Mouse (Mus musculus): ENCODE measurements at regions not wholly inside any gene's neighbourhood (a gene's known extent, or its start where the extent isn't known, plus 50 kb on each side); places are given as distances from the start of the nearest gene placed in this dataset.

- Histone ChIP-seq H3K27me3 (replicated peaks) (peaks cover 82% of the 10 kb centered on the region), H3K27ac (replicated peaks) (no peak overlapping the region), H3K4me3 (peak overlapping the region; percentile 41), H3K9me3 (no peaks in the 10 kb centered on the region), H3K4me1 (peaks cover 11% of the 10 kb centered on the region), H3K4me2 (peak overlapping the region; percentile 65), H3K9ac (no peak overlapping the region), H3K36me3 (no peaks in the 10 kb centered on the region)
- WGBS: 4% methylated on average over 14 of the region's 14 CpGs
- no peak for ATAC-seq (ENCODE audit: extremely low read depth, insufficient number of reproducible peaks, low FRiP score, low TSS enrichment)
Measured at GRCm38 (mm10) chr4:114665684-114666083, 155.8 kb upstream of the Gm12830 start.

GRCm38 (mm10) chr4:114666238-114666978 lies 155.1 kb upstream of the Gm12830 start:
- H3K9me3 ChIP-seq: no peaks in the 10 kb centered on the region
- peak overlapping the region; percentile 65 for H3K4me2 ChIP-seq
- H3K4me1 ChIP-seq: peaks cover 11% of the 10 kb centered on the region
- peaks cover 89% of the 10 kb centered on the region for H3K27me3 ChIP-seq (replicated peaks)
- peak overlapping the region; percentile 41 for H3K4me3 ChIP-seq
- no peak overlapping the region for H3K27ac ChIP-seq (replicated peaks)
- WGBS: 4% methylated on average over 41 of the region's 41 CpGs
- no peak for ATAC-seq (ENCODE audit: extremely low read depth, insufficient number of reproducible peaks, low FRiP score, low TSS enrichment)
- no peak overlapping the region for H3K9ac ChIP-seq
- H3K36me3 ChIP-seq: no peaks in the 10 kb centered on the region

- H3K36me3 ChIP-seq: no peaks in the 10 kb centered on the region
- no peak for ATAC-seq (ENCODE audit: extremely low read depth, insufficient number of reproducible peaks, low FRiP score, low TSS enrichment)
- peak overlapping the region; percentile 41 for H3K4me3 ChIP-seq
- 8% methylated on average over 12 of the region's 13 CpGs for WGBS
- H3K9me3 ChIP-seq: no peaks in the 10 kb centered on the region
- peak overlapping the region; percentile 65 for H3K4me2 ChIP-seq
- H3K4me1 ChIP-seq: peaks cover 11% of the 10 kb centered on the region
- H3K27me3 ChIP-seq (replicated peaks): peaks cover 94% of the 10 kb centered on the region
- no peak overlapping the region for H3K9ac ChIP-seq
- no peak overlapping the region for H3K27ac ChIP-seq (replicated peaks)
Measured at GRCm38 (mm10) chr4:114666979-114667328, 154.6 kb upstream of the Gm12830 start.

GRCm38 (mm10) chr4:114672096-114672720 lies 149.3 kb upstream of the Gm12830 start:
- no peak for ATAC-seq (ENCODE audit: extremely low read depth, insufficient number of reproducible peaks, low FRiP score, low TSS enrichment)
- H3K27me3 ChIP-seq (replicated peaks): peaks cover 82% of the 10 kb centered on the region

GRCm38 (mm10) chr4:114676908-114677898 lies 144.3 kb upstream of the Gm12830 start:
- 76% methylated on average over 13 of the region's 13 CpGs for WGBS
- H3K4me2 ChIP-seq: no peak overlapping the region
- no peak for ATAC-seq (ENCODE audit: extremely low read depth, insufficient number of reproducible peaks, low FRiP score, low TSS enrichment)
- H3K27ac ChIP-seq (replicated peaks): no peak overlapping the region
- H3K27me3 ChIP-seq (replicated peaks): peaks cover 63% of the 10 kb centered on the region
- H3K9ac ChIP-seq: no peak overlapping the region
- peaks cover 4% of the 10 kb centered on the region; the same call in 1 of the 2 replicates for H3K4me1 ChIP-seq
- H3K4me3 ChIP-seq: no peak overlapping the region
- H3K36me3 ChIP-seq: no peaks in the 10 kb centered on the region
- H3K9me3 ChIP-seq: no peaks in the 10 kb centered on the region

More at GRCm38 (mm10) chr4:114672096-114672720, 149.3 kb upstream of the Gm12830 start:
- Histone ChIP-seq H3K9me3 (no peaks in the 10 kb centered on the region), H3K4me2 (no peak overlapping the region), H3K4me1 (no peaks in the 10 kb centered on the region), H3K27ac (replicated peaks) (no peak overlapping the region), H3K36me3 (no peaks in the 10 kb centered on the region), H3K9ac (no peak overlapping the region), H3K4me3 (no peak overlapping the region)
- 56% methylated on average over 5 of the region's 5 CpGs for WGBS

DNA sequence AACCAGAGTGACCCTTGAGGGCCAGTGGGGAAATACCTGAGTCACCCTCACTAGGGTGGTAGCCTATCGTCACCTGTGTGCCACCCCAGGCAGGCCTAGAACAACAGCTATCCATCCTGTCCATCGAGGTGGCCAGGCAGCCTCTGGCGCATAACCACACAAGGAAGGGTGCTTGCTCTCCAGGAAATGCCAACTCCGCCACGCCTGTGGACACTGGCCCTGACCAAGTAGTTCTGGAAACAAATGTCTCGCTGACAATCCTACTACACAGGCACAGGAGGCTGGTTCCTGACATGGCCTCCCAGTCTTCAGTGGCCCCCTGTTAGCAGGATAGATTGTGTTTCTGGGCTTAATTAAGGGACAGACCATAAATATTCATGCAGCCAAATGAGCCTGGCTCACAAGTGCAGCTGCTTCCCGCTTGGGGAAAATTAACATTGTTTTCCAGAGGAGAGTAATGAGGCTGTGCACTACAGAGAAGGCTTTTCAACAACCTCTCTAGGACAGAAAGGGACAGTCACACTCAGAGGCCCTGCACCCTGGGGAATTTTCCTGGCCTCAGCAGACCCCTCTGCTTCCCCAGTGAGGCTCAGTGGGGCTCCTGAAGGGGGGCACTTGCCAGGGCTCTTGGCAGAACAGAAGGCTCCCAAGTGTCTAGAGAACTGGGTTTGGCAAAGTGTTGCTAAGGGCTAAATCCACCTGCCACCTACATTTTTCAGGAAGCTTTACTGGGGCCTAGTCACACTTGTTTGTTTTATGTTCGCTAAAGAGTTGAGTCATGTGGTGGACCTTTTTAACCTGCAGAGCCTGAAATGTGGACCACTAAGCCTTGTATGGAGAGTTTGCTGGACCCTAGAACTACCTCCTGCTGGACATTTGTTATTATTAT lies 143.2 kb upstream of the Gm12830 start:
- ATAC-seq (ENCODE audit: extremely low read depth, insufficient number of reproducible peaks, low FRiP score, low TSS enrichment): no peak
- Histone ChIP-seq H3K9ac (no peak overlapping the region), H3K4me2 (no peak overlapping the region), H3K27ac (replicated peaks) (no peak overlapping the region), H3K9me3 (no peaks in the 10 kb centered on the region), H3K4me1 (peaks cover 4% of the 10 kb centered on the region; the same call in 1 of the 2 replicates), H3K27me3 (replicated peaks) (peaks cover 56% of the 10 kb centered on the region), H3K36me3 (no peaks in the 10 kb centered on the region), H3K4me3 (no peak overlapping the region)
- 77% methylated on average over 8 of the region's 8 CpGs for WGBS

GRCm38 (mm10) chr4:114680360-114680759 lies 141.2 kb upstream of the Gm12830 start:
- Histone ChIP-seq H3K4me3 (no peak overlapping the region), H3K27ac (replicated peaks) (no peak overlapping the region), H3K36me3 (no peaks in the 10 kb centered on the region), H3K4me1 (peaks cover 7% of the 10 kb centered on the region; the same call in 1 of the 2 replicates), H3K9ac (no peak overlapping the region), H3K9me3 (no peaks in the 10 kb centered on the region), H3K4me2 (no peak overlapping the region), H3K27me3 (replicated peaks) (peaks cover 50% of the 10 kb centered on the region)
- 12% methylated on average over 6 of the region's 6 CpGs for WGBS
- no peak for ATAC-seq (ENCODE audit: extremely low read depth, insufficient number of reproducible peaks, low FRiP score, low TSS enrichment)

DNA sequence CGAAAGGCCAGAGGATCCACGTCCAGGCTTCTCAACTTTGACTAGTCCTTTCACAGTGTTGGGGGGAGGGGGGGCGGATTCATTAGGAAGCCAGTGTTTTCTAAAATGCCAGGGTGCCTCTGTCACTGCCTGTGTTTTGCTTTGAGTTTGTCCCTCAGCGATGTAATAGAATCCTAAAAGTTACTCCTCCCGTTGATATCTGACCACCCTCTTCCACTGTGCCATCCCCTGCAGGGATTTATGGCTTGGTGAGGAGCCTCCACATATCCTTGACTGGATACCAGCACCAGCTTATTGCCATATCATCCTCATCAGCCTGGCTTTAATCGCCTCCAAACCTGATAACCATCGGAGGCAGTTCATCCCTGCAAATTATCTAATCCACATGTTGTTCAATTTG lies 138.6 kb upstream of the Gm12830 start:
- no peaks in the 10 kb centered on the region for H3K36me3 ChIP-seq
- 56% methylated on average over 7 of the region's 7 CpGs for WGBS
- no peaks in the 10 kb centered on the region for H3K9me3 ChIP-seq
- H3K27ac ChIP-seq (replicated peaks): no peak overlapping the region
- no peak overlapping the region for H3K4me2 ChIP-seq
- no peak overlapping the region for H3K4me3 ChIP-seq
- no peak overlapping the region for H3K9ac ChIP-seq
- H3K4me1 ChIP-seq: peaks cover 11% of the 10 kb centered on the region; the same call in 1 of the 2 replicates
- peaks cover 57% of the 10 kb centered on the region for H3K27me3 ChIP-seq (replicated peaks)
- ATAC-seq (ENCODE audit: extremely low read depth, insufficient number of reproducible peaks, low FRiP score, low TSS enrichment): no peak

GRCm38 (mm10) chr4:114683696-114684095 lies 137.8 kb upstream of the Gm12830 start:
- Histone ChIP-seq H3K4me1 (peaks cover 16% of the 10 kb centered on the region; the same call in 1 of the 2 replicates), H3K36me3 (no peaks in the 10 kb centered on the region), H3K4me3 (no peak overlapping the region), H3K27me3 (replicated peaks) (peaks cover 58% of the 10 kb centered on the region), H3K27ac (replicated peaks) (no peak overlapping the region), H3K9me3 (no peaks in the 10 kb centered on the region), H3K4me2 (no peak overlapping the region), H3K9ac (no peak overlapping the region)
- ATAC-seq (ENCODE audit: extremely low read depth, insufficient number of reproducible peaks, low FRiP score, low TSS enrichment): no peak
- WGBS: 76% methylated on average over 5 of the region's 5 CpGs

DNA sequence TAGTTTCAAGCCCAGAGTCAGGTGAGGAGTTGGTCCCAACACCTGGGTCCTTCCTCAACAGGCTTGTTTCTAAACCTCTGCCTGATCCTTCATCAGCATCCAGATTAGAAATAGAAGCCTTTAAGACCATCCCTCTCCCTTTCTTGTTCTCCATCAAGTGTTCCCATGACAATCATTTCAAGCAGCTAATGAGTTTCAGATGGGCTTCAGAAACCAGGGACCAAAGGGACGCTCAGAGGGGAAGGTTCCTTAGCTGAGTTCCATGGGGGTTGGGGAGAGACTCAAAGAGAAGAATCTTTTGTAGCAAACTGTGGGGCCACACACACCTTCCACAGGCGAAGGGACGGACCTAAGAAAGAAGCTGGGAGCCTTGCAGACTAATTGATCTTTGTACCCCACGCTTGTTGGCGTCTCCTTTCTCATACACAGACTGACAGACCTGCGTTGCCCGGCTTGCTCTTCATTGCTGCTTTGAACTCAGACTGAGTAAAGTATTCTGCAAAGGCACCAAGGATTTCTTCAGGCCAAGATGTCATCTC lies 136.6 kb upstream of the Gm12830 start:
- peaks cover 20% of the 10 kb centered on the region; the same call in 1 of the 2 replicates for H3K4me1 ChIP-seq
- no peak overlapping the region for H3K4me2 ChIP-seq
- H3K9me3 ChIP-seq: no peaks in the 10 kb centered on the region
- no peak overlapping the region for H3K27ac ChIP-seq (replicated peaks)
- no peak for ATAC-seq (ENCODE audit: extremely low read depth, insufficient number of reproducible peaks, low FRiP score, low TSS enrichment)
- H3K9ac ChIP-seq: no peak overlapping the region
- H3K36me3 ChIP-seq: no peaks in the 10 kb centered on the region
- 65% methylated on average over 7 of the region's 7 CpGs for WGBS
- no peak overlapping the region for H3K4me3 ChIP-seq
- peaks cover 61% of the 10 kb centered on the region for H3K27me3 ChIP-seq (replicated peaks)
